Mouse (Mus musculus): ENCODE results near the gene Hdhd3.

- TF ChIP-seq POLR2A (IDR thresholded peaks at IDR 0.05; ENCODE audit: insufficient read length, low read depth) (no peak), MAX (IDR thresholded peaks at IDR 0.05; ENCODE audit: low read depth) (no peak), REST (IDR thresholded peaks at IDR 0.05; ENCODE audit: insufficient read depth, insufficient read length) (no peak), E2F4 (IDR thresholded peaks at IDR 0.05; ENCODE audit: insufficient read depth) (no peak), MYOG (IDR thresholded peaks at IDR 0.05; ENCODE audit: control insufficient read depth in 1 of 3, insufficient read depth in 1 of 3, insufficient read length in 2 of 3, low read depth in 2 of 3) (no peak), USF1 (IDR thresholded peaks at IDR 0.05; ENCODE audit: low read depth) (no peak), MYOD1 (IDR thresholded peaks at IDR 0.05; ENCODE audit: control insufficient read depth in 1 of 3, insufficient read length in 2 of 3, low read depth in 2 of 3) (no peak)
Observed at GRCm38 (mm10) chr4:62519122-62519848, 16.0 kb upstream of the Hdhd3 start.

Measured in myocyte (in vitro differentiated cells).